Mouse (Mus musculus) embryonic facial prominence, embryonic 13.5 days (tissue): Measurements from ENCODE around the gene Ppp2r3c. TPM values are rescaled to one million over a fixed set of nuclear protein-coding genes. Genes with fewer than 3 reads are reported as not detected.
"Not testable (repeated sequence)": the region's sequence is repeated elsewhere in the genome, so short reads cannot be mapped to it uniquely, and the experiment has no call there.

Source experiments
- ATAC-seq: fragments of 200-750 bp; cut with Nextera tagmentation; 2 replicates; pipeline ENCODE4 v1.8.0; 2017; ENCODE audit warnings: low read depth; ENCODE audit not compliant: insufficient number of reproducible peaks, insufficient read depth, low FRiP score, low TSS enrichment
- H3K27ac ChIP-seq: fragments of 300-500 bp; sonication (generic); 2 replicates; pipeline ENCODE4 v1.5.1; 2015; ENCODE audit warnings: moderate library complexity, mild to moderate bottlenecking, inconsistent platforms
- H3K27me3 ChIP-seq: fragments of 300-500 bp; sonication (generic); 2 replicates; pipeline ENCODE4 v1.6.1; 2015; ENCODE audit warnings: mild to moderate bottlenecking, inconsistent platforms
- H3K36me3 ChIP-seq: fragments of 300-500 bp; sonication (generic); 2 replicates; pipeline ENCODE4 v1.6.1; 2015; ENCODE audit warnings: mild to moderate bottlenecking, inconsistent platforms
- H3K4me1 ChIP-seq: fragments of 300-500 bp; sonication (generic); 2 replicates; pipeline ENCODE4 v1.6.1; 2015; ENCODE audit warnings: inconsistent platforms
- H3K4me2 ChIP-seq: fragments of 300-500 bp; sonication (generic); 2 replicates; pipeline ENCODE4 v1.6.1; 2015; ENCODE audit warnings: moderate library complexity, mild to moderate bottlenecking, inconsistent platforms
- H3K4me3 ChIP-seq: fragments of 300-500 bp; sonication (generic); 2 replicates; pipeline ENCODE4 v1.5.1; 2015; ENCODE audit warnings: mild to moderate bottlenecking, inconsistent platforms
- H3K9ac ChIP-seq: fragments of 300-500 bp; sonication (generic); 2 replicates; pipeline ENCODE4 v1.6.1; 2015; ENCODE audit warnings: mild to moderate bottlenecking, inconsistent platforms
- H3K9me3 ChIP-seq: fragments of 300-500 bp; sonication (generic); 2 replicates; pipeline ENCODE4 v1.6.1; 2016; ENCODE audit warnings: inconsistent platforms
- WGBS: fragments of 180-500 bp; shearing (Covaris S2); methylation state at CpG from one replicate; pipeline ENCODE4 v1.1.7; 2015; ENCODE audit warnings: mixed read lengths; 5-methylcytosine and 5-hydroxymethylcytosine counted together
- polyA plus RNA-seq: library from polyadenylated mRNA; unstranded; fragments of >200 nt; fragmentation: Nextera tagmentation; extraction: Ambion mirVana; gene quantifications from 2 replicates; pipeline ENCODE4 v1.2.1, GENCODE M21; 2015

Ppp2r3c gene
- 16.8 and 18.8 TPM in 2 replicates for polyA plus RNA-seq

GRCm38 (mm10) chr12:55302485-55303441 lies at the start of gene Ppp2r3c:
Gene Ppp2r3c (minus strand): TSS chr12:55302998.
- Histone ChIP-seq H3K4me3 (peak within 1 kb of the TSS; percentile 53), H3K9ac (peak within 1 kb of the TSS; percentile 81), H3K27ac (peak within 1 kb of the TSS; percentile 94), H3K4me1 (peaks cover 27% of the 10 kb centered on the region), H3K27me3 (no peaks in the 10 kb centered on the region), H3K4me2 (peak within 1 kb of the TSS; percentile 63), H3K9me3 (peaks cover 3% of the 10 kb centered on the region; the same call in 1 of the 2 replicates), H3K36me3 (peaks cover 22% of the 10 kb centered on the region)
- ATAC-seq, result peak; percentile 92
- under 1% methylated on average over 55 of the region's 55 CpGs for whole genome bisulfite sequencing

GRCm38 (mm10) chr12:55344583-55344982 lies 41.8 kb upstream of the Ppp2r3c start:
- peaks cover 13% of the 10 kb centered on the region; the same call in 1 of the 2 replicates for H3K4me1 ChIP-seq
- H3K4me2 ChIP-seq, result no peak overlapping the region
- H3K27ac ChIP-seq, result peak overlapping the region; percentile 58
- H3K9me3 ChIP-seq, result no peaks in the 10 kb centered on the region
- no peaks in the 10 kb centered on the region for H3K27me3 ChIP-seq
- no peak overlapping the region for H3K4me3 ChIP-seq
- H3K9ac ChIP-seq, result no peak overlapping the region
- no peak for ATAC-seq
- H3K36me3 ChIP-seq, result no peaks in the 10 kb centered on the region
- 85% methylated on average over 13 of the region's 13 CpGs for WGBS

- no peak overlapping the region for H3K9ac ChIP-seq
- H3K9me3 ChIP-seq, result no peaks in the 10 kb centered on the region
- H3K36me3 ChIP-seq, result no peaks in the 10 kb centered on the region
- WGBS, result 66% methylated on average over 11 of the region's 11 CpGs
- peaks cover 13% of the 10 kb centered on the region; the same call in 1 of the 2 replicates for H3K4me1 ChIP-seq
- H3K4me3 ChIP-seq, result no peak overlapping the region
- H3K4me2 ChIP-seq, result no peak overlapping the region
- no peak for ATAC-seq
- H3K27me3 ChIP-seq, result no peaks in the 10 kb centered on the region
- H3K27ac ChIP-seq, result peak overlapping the region; percentile 58; the same call in 1 of the 2 replicates
Measured at GRCm38 (mm10) chr12:55343998-55344397, 41.2 kb upstream of the Ppp2r3c start.

- H3K4me1 ChIP-seq, result peaks cover 13% of the 10 kb centered on the region; the same call in 1 of the 2 replicates
- H3K27me3 ChIP-seq, H3K9me3 ChIP-seq, H3K36me3 ChIP-seq, ATAC-seq, H3K9ac ChIP-seq, H3K4me3 ChIP-seq, H3K27ac ChIP-seq, H3K4me2 ChIP-seq: not testable (repeated sequence)
- 58% methylated on average over 1 of the region's 1 CpGs for WGBS
Measured at GRCm38 (mm10) chr12:55343045-55343444, 40.2 kb upstream of the Ppp2r3c start.

- H3K27me3 ChIP-seq, H3K9me3 ChIP-seq, H3K4me3 ChIP-seq, H3K27ac ChIP-seq, H3K9ac ChIP-seq, ATAC-seq, H3K4me2 ChIP-seq, H3K36me3 ChIP-seq, H3K4me1 ChIP-seq: not testable (repeated sequence)
- WGBS, result 85% methylated on average over 1 of the region's 2 CpGs
Measured at GRCm38 (mm10) chr12:55338490-55338889, 35.7 kb upstream of the Ppp2r3c start.

GRCm38 (mm10) chr12:55333662-55334061 lies 30.9 kb upstream of the Ppp2r3c start:
- WGBS, result 89% methylated on average over 7 of the region's 7 CpGs
- H3K36me3 ChIP-seq, result peaks cover 9% of the 10 kb centered on the region
- H3K9ac ChIP-seq, result no peak overlapping the region
- H3K4me3 ChIP-seq, result no peak overlapping the region
- H3K27me3 ChIP-seq, result no peaks in the 10 kb centered on the region
- H3K4me1 ChIP-seq, result no peaks in the 10 kb centered on the region
- H3K27ac ChIP-seq, result no peak overlapping the region
- ATAC-seq, result no peak
- no peaks in the 10 kb centered on the region for H3K9me3 ChIP-seq
- no peak overlapping the region for H3K4me2 ChIP-seq

- no peak for ATAC-seq
- Histone ChIP-seq H3K4me1 (no peaks in the 10 kb centered on the region), H3K9me3 (no peaks in the 10 kb centered on the region), H3K4me2 (no peak overlapping the region), H3K9ac (no peak overlapping the region), H3K27ac (no peak overlapping the region), H3K36me3 (peaks cover 7% of the 10 kb centered on the region), H3K4me3 (no peak overlapping the region), H3K27me3 (no peaks in the 10 kb centered on the region)
- 87% methylated on average over 7 of the region's 7 CpGs for WGBS
Measured at GRCm38 (mm10) chr12:55329351-55329750, 26.6 kb upstream of the Ppp2r3c start.

- Histone ChIP-seq H3K27ac (no peak overlapping the region), H3K27me3 (no peaks in the 10 kb centered on the region), H3K9me3 (no peaks in the 10 kb centered on the region), H3K36me3 (peaks cover 7% of the 10 kb centered on the region), H3K4me1 (no peaks in the 10 kb centered on the region), H3K9ac (no peak overlapping the region), H3K4me2 (no peak overlapping the region), H3K4me3 (no peak overlapping the region)
- ATAC-seq, result no peak
- WGBS, result 78% methylated on average over 4 of the region's 4 CpGs
Measured at GRCm38 (mm10) chr12:55328784-55329183, 26.0 kb upstream of the Ppp2r3c start.

- no peak for ATAC-seq
- no peaks in the 10 kb centered on the region for H3K4me1 ChIP-seq
- no peaks in the 10 kb centered on the region for H3K9me3 ChIP-seq
- WGBS, result 95% methylated on average over 7 of the region's 7 CpGs
- no peaks in the 10 kb centered on the region for H3K27me3 ChIP-seq
- peaks cover 7% of the 10 kb centered on the region for H3K36me3 ChIP-seq
- no peak overlapping the region for H3K27ac ChIP-seq
- H3K4me3 ChIP-seq, result no peak overlapping the region
- no peak overlapping the region for H3K4me2 ChIP-seq
- no peak overlapping the region for H3K9ac ChIP-seq
Measured at GRCm38 (mm10) chr12:55325702-55326101, 22.9 kb upstream of the Ppp2r3c start.

- Histone ChIP-seq H3K36me3 (peaks cover 9% of the 10 kb centered on the region; the same call in 1 of the 2 replicates), H3K27ac (peak overlapping the region; percentile 33; the same call in 1 of the 2 replicates), H3K9me3 (no peaks in the 10 kb centered on the region), H3K4me2 (no peak overlapping the region), H3K4me1 (no peaks in the 10 kb centered on the region), H3K4me3 (no peak overlapping the region), H3K27me3 (no peaks in the 10 kb centered on the region), H3K9ac (no peak overlapping the region)
- no peak for ATAC-seq
- WGBS, result 73% methylated on average over 18 of the region's 18 CpGs
Measured at GRCm38 (mm10) chr12:55321642-55322291, 19.0 kb upstream of the Ppp2r3c start.

GRCm38 (mm10) chr12:55315192-55315591 lies 12.4 kb upstream of the Ppp2r3c start:
- H3K27ac ChIP-seq, result no peak overlapping the region
- peaks cover 20% of the 10 kb centered on the region for H3K36me3 ChIP-seq
- H3K27me3 ChIP-seq, result no peaks in the 10 kb centered on the region
- no peak overlapping the region for H3K9ac ChIP-seq
- H3K4me3 ChIP-seq, result no peak overlapping the region
- no peaks in the 10 kb centered on the region for H3K4me1 ChIP-seq
- no peak for ATAC-seq
- H3K9me3 ChIP-seq, result no peaks in the 10 kb centered on the region
- no peak overlapping the region for H3K4me2 ChIP-seq
- WGBS, result 42% methylated on average over 5 of the region's 5 CpGs
